Mouse (Mus musculus) liver, adult 2 months (tissue): ENCODE results near the gene Clpx.

ENCODE experiments used
- CTCF ChIP-seq: fragments of 200-500 bp; IDR thresholded peaks from 2 replicates; pipeline ENCODE4 v1.5.1; 2011; ENCODE audit warnings: low read depth, low read length, control low read depth
- POLR2A ChIP-seq: fragments of 200-500 bp; IDR thresholded peaks from 2 replicates; pipeline ENCODE4 v1.6.1; 2011; ENCODE audit warnings: low read length, control low read depth; ENCODE audit not compliant: insufficient read depth; ENCODE audit errors: extremely low read depth

- TF ChIP-seq POLR2A (no peak), CTCF (no peak)
Measured at GRCm38 (mm10) chr9:65259366-65259765, 34.7 kb upstream of the Clpx start.
